Mouse (Mus musculus) liver, embryonic 11.5 days (tissue): ENCODE measurements around the gene Hist1h2ab. TPM values are rescaled to one million over a fixed set of nuclear protein-coding genes. Genes with fewer than 3 reads are reported as not detected.
"Not testable (repeated sequence)": the region's sequence is repeated elsewhere in the genome, so short reads cannot be mapped to it uniquely, and the experiment has no call there.

Experiments used
- ATAC-seq: fragments of 200-750 bp; cut with Nextera tagmentation; replicated peaks from 2 replicates; pipeline ENCODE4 v1.8.0; 2017; ENCODE audit warnings: moderate number of reproducible peaks, mild to moderate bottlenecking, moderate TSS enrichment, moderate library complexity; ENCODE audit not compliant: low FRiP score
- DNase-seq: peaks from one replicate; pipeline ENCODE4 v3.0.0-alpha.2; 2017; ENCODE audit warnings: low spot score
- H3K27ac ChIP-seq: fragments of 300-500 bp; sonication (generic); 2 replicates; pipeline ENCODE4 v1.5.1; 2014; ENCODE audit warnings: mild to moderate bottlenecking, low read depth, low read length, control low read depth
- H3K27me3 ChIP-seq: fragments of 300-500 bp; sonication (generic); replicated peaks from 2 replicates; pipeline ENCODE4 v1.6.1; 2014; ENCODE audit warnings: low read length, mixed read lengths; ENCODE audit not compliant: control insufficient read depth, insufficient read depth
- H3K36me3 ChIP-seq: fragments of 300-500 bp; sonication (generic); 2 replicates; pipeline ENCODE4 v1.6.1; 2014; ENCODE audit warnings: mild to moderate bottlenecking, low read length, moderate library complexity, mixed read lengths; ENCODE audit not compliant: control insufficient read depth, insufficient read depth
- H3K4me1 ChIP-seq: fragments of 300-500 bp; sonication (generic); replicated peaks from 2 replicates; pipeline ENCODE4 v1.6.1; 2014; ENCODE audit warnings: low read length, mixed read lengths; ENCODE audit not compliant: control insufficient read depth, insufficient read depth
- H3K4me2 ChIP-seq: fragments of 300-500 bp; sonication (generic); 2 replicates; pipeline ENCODE4 v1.6.1; 2014; ENCODE audit warnings: mild to moderate bottlenecking, control low read depth, moderate library complexity
- H3K4me3 ChIP-seq: fragments of 300-500 bp; sonication (generic); 2 replicates; pipeline ENCODE4 v1.5.1; 2014; ENCODE audit warnings: low read depth, low read length, control low read depth
- H3K9ac ChIP-seq: fragments of 300-500 bp; sonication (generic); 2 replicates; pipeline ENCODE4 v1.6.1; 2014; ENCODE audit warnings: low read depth, low read length, control low read depth
- H3K9me3 ChIP-seq: fragments of 300-500 bp; sonication (generic); 2 replicates; pipeline ENCODE4 v1.6.1; 2016; ENCODE audit warnings: low read length, inconsistent platforms, mixed read lengths; ENCODE audit not compliant: control insufficient read depth
- WGBS: fragments of 180-500 bp; shearing (Covaris S2); extraction: QIAGEN DNeasy Blood & Tissue Kit; methylation state at CpG from one replicate; pipeline ENCODE4 v1.1.7; 2014; 5-methylcytosine and 5-hydroxymethylcytosine counted together
- polyA plus RNA-seq: library from polyadenylated mRNA; unstranded; fragments of >200 nt; fragmentation: Nextera tagmentation; extraction: Ambion mirVana; gene quantifications from 2 replicates; pipeline ENCODE4 v1.2.1, GENCODE M21; 2014

Gene Hist1h2ab
- polyA plus RNA-seq, 1 experiment from 2014 or later: 42.1 TPM

DNA sequence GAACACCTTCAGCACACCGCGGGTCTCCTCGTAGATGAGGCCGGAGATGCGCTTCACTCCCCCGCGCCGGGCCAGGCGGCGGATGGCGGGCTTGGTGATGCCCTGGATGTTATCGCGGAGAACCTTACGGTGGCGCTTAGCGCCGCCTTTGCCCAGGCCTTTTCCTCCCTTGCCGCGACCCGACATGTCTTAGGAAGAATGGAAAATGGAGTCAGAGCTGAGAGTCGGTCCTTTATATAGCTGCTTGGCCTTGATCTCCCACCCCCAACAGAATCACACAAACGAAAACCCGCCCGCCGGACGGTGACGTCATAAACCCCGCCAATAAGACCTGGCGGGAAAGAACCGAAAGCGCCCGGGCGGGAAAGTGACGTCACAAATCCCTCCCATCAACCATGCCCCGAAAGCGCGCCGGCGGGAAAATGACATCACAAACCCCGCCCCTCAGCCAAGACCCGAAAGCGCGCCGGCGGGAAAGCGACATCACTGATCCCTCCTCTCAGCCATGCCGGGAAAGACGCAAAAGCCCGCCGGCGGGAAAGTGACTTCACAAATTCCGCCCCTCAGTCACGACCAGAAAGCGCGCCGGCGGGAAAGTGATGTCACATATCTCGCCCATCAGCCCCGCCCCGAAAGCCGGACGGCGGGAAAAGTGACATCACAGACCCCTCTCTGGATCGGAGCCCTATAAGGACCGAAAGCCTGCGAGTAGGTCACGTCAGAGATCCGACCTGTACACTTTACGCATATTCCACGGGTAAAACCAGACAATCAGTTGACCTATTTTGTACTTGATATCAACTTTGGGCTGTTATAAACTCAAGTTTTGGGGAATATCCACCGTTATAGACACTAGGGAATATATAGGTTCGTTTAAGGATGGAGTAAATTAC is 10.3 kb downstream of the Hist1h2ab start, which contains the start of gene Hist1h4a:
Gene Hist1h4a (minus strand): TSS at position 259 of the 893 bp plus-strand sequence.
- ATAC-seq (peak; percentile 65), DNase-seq (peak; percentile 100)
- Histone ChIP-seq H3K9me3 (no peaks in the 10 kb centered on the region), H3K27me3 (no peaks in the 10 kb centered on the region), H3K9ac (peak within 1 kb of the TSS; percentile 87), H3K36me3 (no peaks in the 10 kb centered on the region), H3K4me3 (peak within 1 kb of the TSS; percentile 53), H3K27ac (peak within 1 kb of the TSS; percentile 99), H3K4me1 (peaks cover 40% of the 10 kb centered on the region), H3K4me2 (peak within 1 kb of the TSS; percentile 84)
- WGBS: 0% methylated on average over 65 of the region's 72 CpGs

DNA sequence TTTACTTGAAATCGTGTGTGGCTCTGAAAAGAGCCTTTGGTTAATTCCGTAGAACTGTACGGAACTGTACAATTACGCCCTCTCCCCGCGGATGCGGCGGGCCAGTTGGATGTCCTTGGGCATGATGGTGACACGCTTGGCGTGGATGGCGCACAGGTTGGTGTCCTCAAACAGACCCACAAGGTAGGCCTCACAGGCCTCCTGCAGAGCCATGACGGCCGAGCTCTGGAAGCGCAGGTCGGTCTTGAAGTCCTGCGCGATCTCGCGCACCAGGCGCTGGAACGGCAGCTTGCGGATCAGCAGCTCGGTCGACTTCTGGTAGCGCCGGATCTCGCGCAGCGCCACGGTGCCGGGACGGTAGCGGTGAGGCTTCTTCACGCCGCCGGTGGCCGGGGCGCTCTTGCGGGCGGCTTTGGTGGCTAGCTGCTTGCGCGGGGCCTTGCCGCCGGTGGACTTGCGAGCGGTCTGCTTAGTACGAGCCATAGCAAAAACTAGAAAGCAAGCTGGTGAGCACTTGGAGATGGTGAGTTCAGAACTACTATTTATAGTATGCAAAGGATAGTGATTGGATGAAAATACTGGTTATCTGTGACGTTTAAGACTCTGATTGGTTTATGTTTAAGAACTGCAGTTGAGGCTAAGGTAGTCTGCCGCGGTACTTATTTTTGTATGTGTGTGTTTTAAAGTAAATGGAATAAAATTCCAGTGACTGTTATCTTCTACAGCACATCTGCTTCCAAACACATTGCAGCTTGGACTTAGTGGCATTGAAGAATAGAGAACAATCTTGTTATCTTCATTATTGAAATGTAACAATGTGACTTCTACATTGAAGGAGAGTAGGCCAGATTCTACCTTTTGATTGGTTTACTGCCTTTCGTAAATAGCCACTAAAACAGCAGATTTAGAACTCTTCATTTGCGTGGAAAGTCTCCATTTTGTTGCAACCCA is 11.2 kb downstream of the Hist1h2ab start, which contains the start of gene Hist1h3a:
Gene Hist1h3a (minus strand): TSS at position 516 of the 951 bp plus-strand sequence.
- under 1% methylated on average over 29 of the region's 52 CpGs for WGBS
- H3K9me3 ChIP-seq, H3K27me3 ChIP-seq, H3K36me3 ChIP-seq: not testable (repeated sequence)
- H3K4me3 ChIP-seq: peak within 1 kb of the TSS; percentile 56
- H3K4me1 ChIP-seq: peaks cover 40% of the 10 kb centered on the region
- H3K27ac ChIP-seq: peak within 1 kb of the TSS; percentile 99
- H3K4me2 ChIP-seq: peak within 1 kb of the TSS; percentile 84
- DNase-seq (peak; percentile 66), ATAC-seq (peak; percentile 67)
- H3K9ac ChIP-seq: peak within 1 kb of the TSS; percentile 83

DNA sequence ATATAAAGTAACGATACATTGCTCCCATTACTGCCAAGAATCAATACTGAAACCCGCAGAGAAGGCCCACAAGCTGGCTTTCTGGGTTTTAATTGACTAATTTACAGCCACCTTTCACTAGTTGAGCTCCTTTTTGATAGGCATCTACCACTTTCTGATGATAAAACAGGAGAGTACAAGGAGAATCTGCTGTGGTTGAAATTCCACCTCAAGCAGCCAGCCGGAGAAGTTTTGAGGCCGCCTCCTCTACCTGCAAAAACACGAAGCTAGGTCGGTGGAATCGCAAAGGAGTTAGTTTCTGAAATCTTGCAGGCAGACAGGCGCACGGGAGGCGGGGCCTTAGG is 12.3 kb downstream of the Hist1h2ab start:
- Histone ChIP-seq H3K4me3 (peak overlapping the region; percentile 56), H3K36me3 (no peaks in the 10 kb centered on the region), H3K27ac (peak overlapping the region; percentile 99), H3K4me1 (peaks cover 34% of the 10 kb centered on the region), H3K9ac (peak overlapping the region; percentile 83), H3K4me2 (peak overlapping the region; percentile 84), H3K27me3 (no peaks in the 10 kb centered on the region), H3K9me3 (no peaks in the 10 kb centered on the region)
- ATAC-seq (no peak), DNase-seq (no peak)
- WGBS: 2% methylated on average over 10 of the region's 10 CpGs

DNA sequence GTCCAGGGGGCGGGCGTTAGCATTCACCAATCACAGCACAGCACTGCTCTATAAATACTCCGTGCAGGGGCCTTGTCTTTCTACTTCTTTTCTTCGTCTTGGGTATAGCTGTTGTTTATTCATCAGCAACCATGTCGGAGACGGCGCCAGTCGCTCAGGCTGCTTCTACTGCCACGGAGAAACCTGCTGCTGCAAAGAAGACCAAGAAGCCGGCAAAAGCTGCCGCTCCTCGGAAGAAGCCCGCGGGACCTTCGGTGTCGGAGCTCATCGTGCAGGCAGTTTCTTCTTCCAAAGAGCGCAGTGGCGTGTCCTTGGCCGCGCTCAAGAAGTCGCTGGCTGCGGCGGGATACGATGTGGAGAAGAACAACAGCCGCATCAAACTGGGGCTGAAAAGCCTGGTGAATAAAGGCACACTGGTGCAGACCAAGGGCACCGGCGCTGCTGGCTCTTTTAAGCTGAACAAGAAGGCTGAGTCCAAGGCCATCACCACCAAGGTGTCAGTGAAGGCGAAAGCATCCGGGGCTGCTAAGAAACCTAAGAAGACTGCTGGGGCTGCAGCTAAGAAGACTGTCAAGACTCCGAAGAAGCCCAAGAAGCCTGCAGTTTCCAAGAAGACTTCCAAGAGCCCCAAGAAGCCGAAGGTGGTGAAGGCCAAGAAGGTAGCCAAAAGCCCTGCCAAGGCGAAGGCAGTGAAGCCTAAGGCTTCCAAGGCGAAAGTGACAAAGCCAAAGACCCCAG is 12.8 kb downstream of the Hist1h2ab start, which contains the start of gene Hist1h1a:
Gene Hist1h1a (plus strand): TSS at position 81 of the 738 bp plus-strand sequence.
- ATAC-seq (peak; percentile 50), DNase-seq (peak; percentile 92)
- 4% methylated on average over 34 of the region's 34 CpGs for WGBS
- Histone ChIP-seq H3K36me3 (no peaks in the 10 kb centered on the region), H3K4me3 (peak within 1 kb of the TSS; percentile 56), H3K4me2 (peak within 1 kb of the TSS; percentile 84), H3K9ac (peak within 1 kb of the TSS; percentile 83), H3K27ac (peak within 1 kb of the TSS; percentile 99), H3K9me3 (no peaks in the 10 kb centered on the region), H3K27me3 (no peaks in the 10 kb centered on the region), H3K4me1 (peaks cover 34% of the 10 kb centered on the region)

DNA sequence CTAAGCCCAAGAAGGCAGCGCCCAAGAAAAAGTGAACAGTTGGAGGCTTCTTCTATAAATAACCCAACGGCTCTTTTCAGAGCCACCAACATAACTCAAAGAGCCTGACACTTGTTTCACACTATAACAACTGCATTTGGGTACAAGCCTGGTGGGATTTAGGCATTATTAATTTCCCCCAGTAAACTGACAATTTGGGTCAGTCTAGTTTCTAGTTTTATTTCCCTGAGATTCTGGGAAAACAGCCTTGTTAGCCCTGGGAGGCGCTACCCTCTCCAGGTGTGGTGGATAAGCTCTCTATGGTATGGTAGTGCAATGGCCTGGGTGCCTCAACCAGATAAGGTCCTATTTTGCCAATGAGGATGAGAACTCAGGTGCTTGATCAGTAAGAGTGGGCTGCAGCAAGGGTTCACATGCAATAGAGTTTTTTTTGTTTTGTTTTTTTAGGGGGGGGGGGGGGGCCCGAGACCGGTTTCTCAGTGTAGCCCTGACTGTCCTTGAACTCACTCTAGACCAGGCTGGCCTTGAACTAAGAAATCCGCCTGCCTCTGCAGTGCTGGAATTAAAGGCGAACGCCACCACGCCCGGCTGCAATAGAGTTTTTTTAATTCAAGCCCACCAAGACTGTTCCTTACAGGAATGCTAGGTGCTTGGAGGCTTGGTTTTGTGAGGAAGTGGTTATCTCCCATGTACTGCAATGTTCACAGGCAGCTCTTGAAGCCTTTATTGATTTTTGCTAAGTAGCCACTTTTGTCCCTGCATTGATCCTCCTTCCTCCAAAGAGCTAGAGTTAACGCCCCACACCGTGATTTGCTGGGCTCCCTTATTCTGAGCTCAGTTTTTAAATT is 13.6 kb downstream of the Hist1h2ab start:
- Histone ChIP-seq H3K4me1 (peaks cover 32% of the 10 kb centered on the region), H3K4me3 (peak overlapping the region; percentile 56), H3K27ac (peak overlapping the region; percentile 99), H3K36me3 (no peaks in the 10 kb centered on the region), H3K9ac (peak overlapping the region; percentile 83), H3K27me3 (no peaks in the 10 kb centered on the region), H3K9me3 (no peaks in the 10 kb centered on the region), H3K4me2 (peak overlapping the region; percentile 84)
- ATAC-seq: peak; percentile 22; the same call in 1 of the 2 replicates
- DNase-seq: peak; percentile 67
- 26% methylated on average over 12 of the region's 12 CpGs for WGBS

DNA sequence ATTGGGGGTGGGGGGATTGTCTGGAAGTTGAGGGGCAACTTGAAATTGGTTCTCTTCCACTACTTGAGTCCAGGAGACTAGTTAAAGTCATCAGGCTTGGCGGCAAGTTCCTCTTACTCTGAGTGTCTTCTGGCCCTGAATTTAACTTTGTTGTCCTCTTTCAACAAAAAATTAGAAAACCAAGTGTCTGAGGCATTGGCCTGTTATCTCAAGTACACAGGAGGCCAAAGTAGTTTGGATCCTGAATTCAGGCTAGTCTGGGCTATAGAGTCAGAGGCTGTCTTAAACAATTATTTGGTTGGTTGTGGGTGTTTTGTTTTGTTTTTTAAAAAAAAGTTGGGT is 14.2 kb downstream of the Hist1h2ab start:
- Histone ChIP-seq H3K27me3 (no peaks in the 10 kb centered on the region), H3K4me1 (peaks cover 26% of the 10 kb centered on the region), H3K9me3 (no peaks in the 10 kb centered on the region), H3K4me3 (peak overlapping the region; percentile 56), H3K4me2 (peak overlapping the region; percentile 84), H3K36me3 (no peaks in the 10 kb centered on the region), H3K27ac (peak overlapping the region; percentile 99), H3K9ac (peak overlapping the region; percentile 83)
- DNase-seq (no peak), ATAC-seq (no peak)
- WGBS: 43% methylated on average over 1 of the region's 1 CpGs

DNA sequence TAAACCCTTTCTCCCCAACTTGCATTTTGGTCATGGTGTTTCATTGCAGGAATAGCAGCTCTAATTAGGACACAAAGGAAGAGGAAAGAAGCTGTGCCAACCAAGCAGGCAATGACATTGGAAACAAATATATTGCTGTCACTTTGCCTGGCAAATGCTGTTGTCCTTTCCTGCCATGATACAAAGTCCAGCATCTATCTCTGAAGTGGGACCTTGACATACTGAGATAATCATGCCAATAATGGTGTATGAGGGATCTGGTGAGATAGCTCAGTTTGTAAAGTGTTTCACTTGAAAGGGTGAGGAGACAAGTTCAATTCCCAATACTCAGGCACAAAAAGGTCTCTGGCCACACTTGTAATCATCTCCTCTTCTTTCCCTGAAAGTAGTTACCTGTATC is 15.8 kb downstream of the Hist1h2ab start:
- DNase-seq (no peak), ATAC-seq (no peak)
- H3K9ac ChIP-seq: no peak overlapping the region
- no peak overlapping the region for H3K4me2 ChIP-seq
- H3K36me3 ChIP-seq: no peaks in the 10 kb centered on the region
- no peaks in the 10 kb centered on the region for H3K27me3 ChIP-seq
- no peaks in the 10 kb centered on the region for H3K9me3 ChIP-seq
- H3K27ac ChIP-seq: no peak overlapping the region
- no peak overlapping the region for H3K4me3 ChIP-seq
- peaks cover 23% of the 10 kb centered on the region for H3K4me1 ChIP-seq
